ENCODE assay signal across 19 mouse cellular contexts in the genomic region with DNA sequence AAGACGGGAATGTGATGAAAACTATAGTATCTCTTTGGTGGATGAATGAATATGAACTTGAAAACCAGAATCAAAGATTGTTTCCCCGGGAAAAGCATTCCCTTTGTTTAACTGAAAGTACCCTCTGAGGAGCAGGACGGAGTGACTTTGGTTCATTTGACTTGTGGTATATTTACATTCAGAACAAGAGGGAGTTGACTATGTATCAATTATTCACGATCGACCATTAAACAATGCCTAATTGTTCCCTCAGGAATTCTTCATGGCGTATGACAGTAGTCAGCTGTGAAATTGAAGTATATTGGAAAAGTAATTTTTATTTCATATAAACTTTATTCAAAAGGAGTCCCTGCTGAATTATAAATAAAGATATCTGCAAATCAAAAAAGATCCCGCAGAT.
"Had no signal": no experiment of that assay in that cellular context is flagged by ENCODE, and none has a peak within 500 bp of the region (broad histone marks: within the 10 kb centered on the region; RNA-seq: fewer than 3 reads in every experiment).

No protein-coding gene starts in this region.

- H3K9me3 ChIP-seq: liver, embryonic 15.5 days; lung, embryonic 15.5 days; midbrain, embryonic 13.5 days; stomach, embryonic 15.5 days had no signal

- H3K27me3 ChIP-seq: liver, embryonic 13.5 days; liver, embryonic 15.5 days; lung, embryonic 15.5 days; megakaryocyte, embryonic 14.5 days; midbrain, embryonic 13.5 days; stomach, embryonic 15.5 days had no signal

- H3K36me3 ChIP-seq: liver, embryonic 13.5 days; liver, embryonic 15.5 days; lung, embryonic 15.5 days; midbrain, embryonic 13.5 days; stomach, embryonic 15.5 days had no signal

- H3K4me2 ChIP-seq: liver, embryonic 11.5 days; liver, embryonic 13.5 days; liver, embryonic 15.5 days; lung, embryonic 15.5 days; midbrain, embryonic 11.5 days; midbrain, embryonic 13.5 days; stomach, embryonic 15.5 days had no signal

- H3K27ac ChIP-seq: liver, embryonic 13.5 days; liver, embryonic 15.5 days; lung, embryonic 15.5 days; macrophage; midbrain, embryonic 13.5 days; stomach, embryonic 15.5 days; stomach, postnatal 0 days had no signal

- H3K4me1 ChIP-seq: liver, embryonic 13.5 days; liver, embryonic 15.5 days; lung, embryonic 15.5 days; megakaryocyte, embryonic 14.5 days; midbrain, embryonic 13.5 days; stomach, embryonic 15.5 days had no signal

- H3K9ac ChIP-seq: liver, embryonic 13.5 days; liver, embryonic 15.5 days; liver, postnatal 0 days; lung, embryonic 15.5 days; midbrain, embryonic 13.5 days; stomach, embryonic 15.5 days had no signal

- H3K4me3 ChIP-seq: liver, embryonic 13.5 days; liver, embryonic 15.5 days; lung, embryonic 15.5 days; megakaryocyte, embryonic 14.5 days; midbrain, embryonic 13.5 days; stomach, embryonic 15.5 days had no signal

- ATAC-seq: liver, postnatal 0 days; lung, postnatal 0 days; midbrain, embryonic 13.5 days had no signal

- DNase-seq: liver, embryonic 13.5 days; liver, postnatal 0 days; lung, adult 2 months; lung, postnatal 14 days; lung, postnatal 36 days; right cerebral cortex, postnatal 14 days; thymus, adult 2 months; thymus, postnatal 25 days; thymus, postnatal 4 days had no signal
